Mouse (Mus musculus): Measurements from ENCODE around the gene Gm42417.
A peak's percentile ranks its signal among the peaks of the same experiment; 100 is the strongest.

The Gm42417 gene

GRCm38 (mm10) chr1:36539186-36539585 is at the start of gene Gm42417:
TSS of gene Gm42417 (minus strand) at chr1:36539429.
- DNase-seq (ENCODE audit: low read depth), result no peak

DNA sequence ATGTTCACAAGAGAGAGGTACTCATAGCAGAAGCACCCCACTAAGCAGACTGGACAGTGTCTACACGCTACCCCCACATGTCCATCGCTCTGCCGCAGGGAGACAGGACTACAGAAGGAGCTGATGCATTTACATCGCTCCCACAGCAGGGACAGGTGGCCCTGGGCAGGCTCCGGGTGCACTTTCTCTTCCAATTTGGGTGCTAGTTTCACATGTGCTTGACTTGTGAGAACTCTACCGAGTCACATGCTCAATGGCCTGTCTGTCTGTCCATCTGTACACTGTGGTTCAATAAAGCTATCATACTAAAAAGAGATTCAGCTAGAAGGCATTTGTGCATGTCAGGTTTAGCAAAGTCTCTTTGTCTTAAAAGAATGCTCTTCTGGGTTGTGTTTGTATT is 48.6 kb upstream of the Gm42417 start:
- no peak for DNase-seq (ENCODE audit: low read depth)

DNA sequence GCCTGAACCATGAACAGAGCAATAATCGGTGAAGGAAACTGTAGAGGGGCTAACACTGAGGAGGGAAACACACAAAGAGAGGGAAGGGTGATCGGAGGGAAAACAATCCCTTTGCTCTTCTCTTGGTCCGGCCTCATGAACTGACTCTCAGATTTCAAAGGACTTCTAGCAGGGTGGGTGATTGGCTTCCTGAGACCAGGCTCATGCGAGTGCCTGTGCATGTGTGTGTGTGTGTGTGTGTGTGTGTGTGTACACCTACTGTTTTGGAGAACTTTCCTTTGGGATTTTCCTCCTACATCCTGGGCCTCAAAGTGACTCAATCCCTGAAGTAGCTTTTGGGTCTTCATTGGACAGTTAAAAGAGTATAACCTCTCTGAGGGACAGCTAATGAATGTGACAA is 47.1 kb upstream of the Gm42417 start:
- DNase-seq (ENCODE audit: low read depth), result no peak

DNA sequence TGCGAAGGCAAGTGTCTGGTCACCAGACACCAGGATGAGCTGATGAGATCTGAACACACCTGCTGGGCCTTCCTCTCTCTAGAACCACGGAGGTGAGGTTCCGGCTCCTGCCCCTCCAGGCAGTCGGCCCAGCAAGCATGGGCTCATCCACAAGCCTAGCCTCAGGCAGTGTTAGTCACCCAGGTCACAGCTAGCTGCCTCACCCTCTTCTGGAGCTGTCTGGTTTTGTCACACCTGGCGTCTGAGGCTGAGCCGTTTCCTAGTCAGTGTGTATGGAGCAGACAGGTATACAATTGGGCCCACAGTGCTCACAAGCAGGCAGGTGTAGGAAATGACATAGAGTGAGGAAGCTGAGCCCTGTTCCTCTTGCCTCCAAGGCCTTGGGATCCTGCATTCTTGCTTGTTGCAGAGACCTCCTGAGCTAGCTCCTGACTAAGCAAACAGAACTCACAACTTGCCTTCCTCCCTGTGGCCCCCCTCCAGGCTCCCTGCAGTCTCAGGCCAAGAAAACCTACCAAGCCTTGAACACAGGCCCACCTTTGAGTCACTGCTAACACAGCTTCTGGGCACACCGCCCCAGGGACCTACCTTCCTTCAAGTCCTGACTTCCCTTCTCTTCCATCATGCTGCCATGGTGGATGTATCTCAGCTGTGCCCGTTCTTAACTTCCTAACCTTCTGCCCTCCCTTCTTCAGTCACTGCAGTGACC is 44.3 kb upstream of the Gm42417 start:
- no peak for DNase-seq (ENCODE audit: low read depth)

DNA sequence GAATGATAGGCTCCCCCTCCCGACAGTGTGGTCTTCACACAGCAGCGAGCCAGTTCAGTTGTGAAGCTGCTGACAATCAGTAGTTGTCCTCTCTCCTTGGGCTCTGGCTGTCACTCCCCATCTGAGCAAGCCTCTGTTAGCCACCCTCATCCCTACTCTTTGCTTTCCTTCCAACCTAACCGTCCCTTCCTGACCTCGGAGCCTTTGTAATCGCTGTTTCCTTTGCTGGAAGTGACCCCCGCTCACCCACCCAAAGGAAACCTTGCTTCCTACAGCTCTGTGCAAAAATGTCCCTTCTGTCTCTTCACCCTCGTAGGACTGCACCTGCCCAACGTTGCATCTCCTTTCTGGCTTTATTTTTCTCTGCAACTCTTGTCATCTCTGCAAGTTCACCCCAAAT is 43.0 kb upstream of the Gm42417 start:
- no peak for DNase-seq (ENCODE audit: low read depth)

- DNase-seq (ENCODE audit: low read depth), result no peak
These were observed 42.0 kb upstream of the Gm42417 start for GRCm38 (mm10) chr1:36581260-36581659.

DNA sequence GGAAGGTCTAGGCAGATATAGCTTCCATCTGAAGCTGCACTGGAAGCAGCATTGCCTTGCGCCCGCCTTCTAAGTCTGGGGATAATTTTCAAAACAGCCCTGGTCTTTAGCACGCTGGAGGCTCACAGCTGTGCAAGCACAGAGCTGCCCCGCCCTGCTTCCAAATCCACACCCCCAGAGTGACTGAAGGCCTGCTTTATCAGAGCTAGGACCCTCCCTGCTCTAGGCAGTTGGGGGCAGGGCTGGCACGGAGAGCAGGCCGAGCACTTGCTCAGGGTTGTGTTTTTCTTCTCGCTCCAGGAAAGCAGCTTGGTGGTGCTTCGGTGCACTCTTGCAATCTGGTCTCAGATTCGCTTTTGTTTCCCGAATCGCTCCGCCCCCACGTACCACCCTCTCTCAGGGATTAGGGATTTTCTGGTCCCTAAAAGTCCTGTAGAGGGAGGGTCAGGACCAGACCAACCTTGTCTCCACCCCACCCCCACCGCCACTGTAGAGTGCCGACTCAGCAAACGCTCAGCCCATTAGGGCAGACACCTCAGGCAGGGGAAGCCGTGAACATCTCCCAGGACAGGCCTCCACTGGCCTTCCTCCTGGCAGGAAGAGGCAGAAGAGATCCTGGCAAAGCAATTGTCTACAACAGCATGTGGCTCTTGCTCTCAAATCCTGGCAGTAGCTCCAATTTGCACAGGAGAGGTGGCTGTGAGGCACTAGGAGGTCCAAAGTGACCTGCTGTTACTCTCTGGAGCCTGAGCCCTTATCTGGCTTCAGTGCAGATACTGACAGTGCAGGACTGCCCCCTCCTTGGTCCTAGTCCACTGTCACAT is 41.4 kb upstream of the Gm42417 start:
- DNase-seq (ENCODE audit: low read depth), result no peak

DNA sequence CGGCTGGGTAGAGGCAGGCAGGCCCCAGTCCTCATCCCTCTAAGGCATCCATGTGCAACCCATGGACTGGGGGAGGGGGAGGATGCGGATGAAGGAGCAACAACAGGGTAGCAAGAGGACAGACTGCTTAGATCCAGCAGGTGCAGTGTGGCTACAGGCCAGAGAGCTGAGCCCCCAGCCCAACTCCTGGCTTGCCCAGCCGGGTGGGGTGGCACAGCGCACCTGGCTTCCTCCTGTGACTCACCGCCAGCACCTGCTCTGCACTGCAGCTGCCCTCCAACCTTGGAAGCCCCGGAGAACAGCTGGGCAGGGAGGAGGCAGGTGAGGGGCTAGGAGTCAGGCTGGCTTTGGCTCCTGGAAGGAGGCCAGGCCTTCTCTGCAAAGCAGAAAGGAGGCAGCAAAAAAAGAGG is 40.8 kb upstream of the Gm42417 start:
- no peak for DNase-seq (ENCODE audit: low read depth)

GRCm38 (mm10) chr1:36576991-36577675 is 37.9 kb upstream of the Gm42417 start:
- DNase-seq (ENCODE audit: low read depth), result no peak

GRCm38 (mm10) chr1:36575347-36575746 is 36.1 kb upstream of the Gm42417 start:
- DNase-seq (ENCODE audit: low read depth), result no peak

DNA sequence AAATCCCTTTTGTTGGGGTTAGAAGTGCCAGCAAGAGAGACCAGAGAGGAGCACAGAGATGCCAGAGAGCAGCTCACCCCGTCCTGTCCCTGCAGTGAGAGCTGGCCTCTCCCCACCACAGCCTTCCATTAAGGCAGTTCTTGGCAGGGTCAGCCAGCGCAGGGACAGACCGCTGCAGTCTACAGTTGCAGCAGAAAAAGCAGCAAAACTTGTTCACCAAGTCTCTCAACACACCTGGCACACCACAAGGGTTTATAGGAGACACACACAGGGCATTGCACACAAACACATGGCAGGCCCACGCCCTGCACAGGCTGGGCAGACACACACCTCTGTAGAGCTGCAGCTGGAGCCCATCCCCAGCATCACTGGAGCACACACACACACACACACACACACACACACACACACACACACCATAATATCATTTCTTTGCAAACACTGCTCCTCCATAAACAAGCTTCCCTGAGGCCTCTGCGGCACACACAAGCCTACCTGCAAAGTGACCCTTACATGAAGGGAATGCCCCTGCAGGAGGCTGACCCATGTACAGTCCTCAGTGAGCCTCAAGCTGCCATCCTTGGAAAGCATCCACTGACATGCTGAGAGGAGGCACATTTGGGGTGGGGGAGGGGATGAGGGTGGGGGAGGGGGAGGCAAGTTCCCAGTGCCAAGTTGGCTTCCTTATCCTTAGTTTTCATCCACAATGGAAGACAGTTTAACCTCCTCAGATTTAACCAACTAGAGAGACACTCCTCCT is 35.1 kb upstream of the Gm42417 start:
- DNase-seq (ENCODE audit: low read depth), result no peak

DNA sequence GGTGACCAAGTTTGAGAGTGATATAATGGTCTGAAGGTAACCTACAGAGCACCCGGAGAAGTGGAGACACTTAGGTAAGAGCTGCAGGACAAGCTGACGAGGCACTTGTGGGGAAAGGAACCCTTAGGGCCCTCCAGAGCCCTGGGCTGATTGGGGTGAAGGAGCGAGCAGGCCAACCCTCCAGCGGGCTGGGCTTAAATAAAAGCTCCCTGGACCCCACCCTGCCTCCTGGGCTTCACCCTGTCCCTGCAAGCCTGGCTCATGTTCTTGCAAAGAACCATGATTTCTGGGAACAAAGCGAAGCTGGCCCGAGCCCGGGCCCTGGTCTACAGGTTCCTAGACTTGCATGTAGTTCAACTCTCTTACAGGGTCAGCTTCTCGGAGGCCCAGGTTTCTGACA is 34.3 kb upstream of the Gm42417 start:
- DNase-seq (ENCODE audit: low read depth), result no peak

- DNase-seq (ENCODE audit: low read depth), result no peak
These were observed 33.5 kb upstream of the Gm42417 start for GRCm38 (mm10) chr1:36572709-36573108.

GRCm38 (mm10) chr1:36572140-36572700 is 33.0 kb upstream of the Gm42417 start:
- DNase-seq (ENCODE audit: low read depth), result no peak

DNA sequence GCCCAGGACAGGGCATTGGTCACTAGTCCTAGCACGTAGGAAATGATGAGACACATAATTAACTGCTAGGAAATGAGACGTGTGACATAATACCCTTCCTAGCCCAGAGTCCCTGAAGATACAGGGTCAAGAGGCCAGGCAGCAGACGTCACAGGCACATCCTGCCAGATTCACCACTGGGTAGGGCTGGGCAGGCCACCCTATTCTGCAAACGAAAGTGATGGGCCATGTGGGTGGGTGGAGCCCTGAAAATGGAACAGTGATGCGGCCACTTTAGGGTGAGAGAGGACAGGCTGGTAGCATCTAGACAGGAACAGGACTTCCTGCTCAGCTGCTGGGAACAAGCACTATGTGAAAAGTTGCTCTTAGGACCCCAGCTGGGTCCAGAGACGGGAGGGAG is 32.4 kb upstream of the Gm42417 start:
- DNase-seq (ENCODE audit: low read depth), result peak; percentile 44

DNA sequence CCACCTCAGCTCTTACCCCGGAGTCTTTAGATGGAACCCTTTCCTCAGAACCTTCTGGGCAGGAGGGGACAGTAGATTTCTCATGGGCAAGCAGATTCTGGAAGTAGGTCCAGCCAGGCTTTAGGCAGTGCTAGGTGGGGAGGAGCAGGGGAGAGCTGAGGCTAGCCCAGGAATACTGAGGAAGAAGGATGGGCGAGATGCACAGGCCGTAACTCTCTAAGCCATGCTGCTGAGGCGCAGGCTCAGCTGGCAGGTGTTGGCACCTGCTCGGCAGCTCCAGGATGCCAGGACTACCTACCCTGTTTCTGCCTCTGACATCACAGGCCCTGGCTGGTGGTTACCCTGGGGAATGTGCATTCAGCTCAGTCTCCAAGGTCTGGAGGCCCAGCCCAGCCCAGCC is 31.1 kb upstream of the Gm42417 start:
- DNase-seq (ENCODE audit: low read depth), result no peak

GRCm38 (mm10) chr1:36569694-36570276 is 30.6 kb upstream of the Gm42417 start:
- no peak for DNase-seq (ENCODE audit: low read depth)

GRCm38 (mm10) chr1:36568776-36569175 is 29.5 kb upstream of the Gm42417 start:
- DNase-seq (ENCODE audit: low read depth), result no peak

DNA sequence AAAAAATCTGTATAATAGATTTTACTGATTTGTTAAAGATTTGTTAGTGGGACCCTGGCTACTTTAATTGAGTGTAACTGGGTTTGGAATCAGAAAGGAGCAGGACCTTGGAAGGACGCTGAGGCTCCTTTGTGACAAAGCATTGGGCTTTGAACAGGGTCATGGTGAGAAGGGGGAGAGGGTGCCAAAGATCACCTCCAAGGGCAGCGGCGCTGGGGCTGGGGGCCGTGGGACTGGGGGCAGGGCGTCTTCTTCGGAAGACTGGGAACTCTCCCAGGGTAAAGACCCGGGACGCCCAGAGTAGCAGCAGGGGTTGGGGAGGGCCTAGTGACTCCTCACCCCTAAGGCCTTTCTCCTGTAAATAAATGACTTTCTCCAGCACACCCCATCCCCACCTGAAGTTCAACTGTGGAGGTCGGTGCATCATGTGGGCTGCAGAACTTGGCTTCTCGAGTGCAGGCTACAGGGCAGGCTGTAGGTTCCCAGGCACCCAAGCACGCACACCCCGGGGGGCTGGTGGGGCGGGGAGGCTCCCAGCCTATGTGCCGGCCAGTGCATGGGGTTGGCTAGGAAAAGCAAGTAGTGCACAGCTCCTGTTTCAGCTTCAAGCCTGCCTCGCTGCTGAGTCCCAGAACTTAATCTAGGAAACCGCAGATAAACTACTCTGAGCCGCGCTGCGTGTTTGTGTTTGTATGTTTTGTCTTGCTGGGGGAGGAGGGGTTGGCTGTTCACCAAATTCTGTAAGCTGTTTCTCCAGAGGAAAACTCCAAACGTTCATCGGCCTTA is 28.8 kb upstream of the Gm42417 start:
- DNase-seq (ENCODE audit: low read depth), result no peak

- no peak for DNase-seq (ENCODE audit: low read depth)
These were observed 27.2 kb upstream of the Gm42417 start for GRCm38 (mm10) chr1:36566425-36566824.

DNA sequence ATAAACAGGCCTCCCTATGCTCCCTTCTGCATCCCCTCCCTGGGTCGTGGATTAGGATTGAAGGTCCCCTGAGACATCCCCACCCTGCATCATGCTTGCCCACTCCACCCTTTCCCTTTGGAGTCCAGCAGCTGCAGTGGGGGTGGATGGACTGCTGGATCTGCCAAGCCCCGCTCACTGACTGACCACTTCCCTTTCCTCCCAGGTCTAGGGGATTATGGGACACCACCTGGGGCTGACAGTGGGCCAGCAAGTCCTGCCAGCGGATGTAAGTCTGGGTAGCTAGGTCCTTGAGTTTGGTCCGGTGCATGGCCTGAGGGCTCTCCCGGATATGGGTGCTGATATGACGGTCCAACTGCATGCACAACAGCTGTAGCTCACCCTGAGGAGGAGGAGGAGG is 24.9 kb upstream of the Gm42417 start:
- no peak for DNase-seq (ENCODE audit: low read depth)
